Mouse (Mus musculus) CD4-positive helper T cell, adult 2 months (primary cell): Measurements from ENCODE around the gene Gtf3c3.

ENCODE experiments used
- DNase-seq: peaks from one replicate; pipeline ENCODE4 v3.0.0-alpha.2; 2012; ENCODE audit warnings: low read depth, missing footprints, low spot score

The Gtf3c3 gene

GRCm38 (mm10) chr1:54438340-54439079, at the start of gene Gtf3c3:
Gene Gtf3c3, minus strand, starts transcription at chr1:54438971.
- DNase-seq, result peak; percentile 83

DNA sequence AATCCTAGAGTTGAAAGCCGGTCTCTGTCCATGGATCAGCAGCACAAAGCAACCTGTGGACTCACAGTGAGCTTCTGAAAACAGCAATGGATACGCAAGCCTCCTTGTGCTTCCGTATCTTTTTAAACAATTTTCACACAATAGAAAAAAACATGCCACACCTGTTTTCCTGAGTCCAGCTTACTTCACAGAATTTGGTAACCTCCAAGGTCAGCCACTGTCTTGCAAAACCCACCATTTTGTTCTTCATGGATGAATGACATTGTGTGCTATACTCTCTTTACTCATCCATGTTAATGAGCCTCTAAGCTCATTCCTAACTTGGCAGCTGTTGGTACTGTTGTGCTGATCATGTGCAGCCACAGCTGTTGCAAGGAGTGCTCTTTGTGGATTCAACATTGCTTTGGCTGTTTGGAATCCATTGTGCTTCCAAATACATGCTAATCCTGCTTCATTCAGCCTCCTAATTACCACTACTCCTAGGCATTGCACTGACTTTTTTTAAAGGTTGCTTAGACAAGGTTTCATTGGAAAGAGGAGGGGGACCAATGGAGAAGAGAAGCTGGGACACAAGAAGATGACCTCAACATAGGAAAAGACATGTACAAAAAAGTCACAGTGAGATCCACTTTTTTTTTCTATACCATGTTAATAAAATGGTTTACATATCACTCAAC, 46.1 kb upstream of the Gtf3c3 start:
- no peak for DNase-seq

- no peak for DNase-seq
These were observed 41.7 kb upstream of the Gtf3c3 start for GRCm38 (mm10) chr1:54480491-54480890.

GRCm38 (mm10) chr1:54468662-54469061, 29.9 kb upstream of the Gtf3c3 start:
- DNase-seq, result no peak

DNA sequence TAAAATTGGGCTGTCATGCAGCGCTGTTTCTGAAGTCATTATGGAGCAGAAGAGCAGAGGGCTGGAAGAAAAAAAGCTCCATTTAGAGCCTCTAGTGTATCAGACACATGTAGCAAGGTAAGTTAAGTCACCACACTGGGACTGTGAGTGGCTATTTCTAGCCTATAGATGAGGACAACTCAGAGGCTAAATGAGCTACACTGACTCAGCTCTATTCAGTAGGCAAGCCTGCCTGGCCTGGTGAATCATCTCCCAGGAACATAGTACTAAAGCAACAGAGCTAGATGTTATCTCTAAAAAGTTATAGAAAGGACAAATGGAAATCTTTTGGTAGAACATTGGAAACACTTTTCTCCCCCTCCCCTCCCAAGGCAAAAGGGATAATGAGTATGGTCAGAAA, 28.6 kb upstream of the Gtf3c3 start:
- no peak for DNase-seq

- DNase-seq, result no peak
These were observed 13.3 kb upstream of the Gtf3c3 start for GRCm38 (mm10) chr1:54452116-54452515.

DNA sequence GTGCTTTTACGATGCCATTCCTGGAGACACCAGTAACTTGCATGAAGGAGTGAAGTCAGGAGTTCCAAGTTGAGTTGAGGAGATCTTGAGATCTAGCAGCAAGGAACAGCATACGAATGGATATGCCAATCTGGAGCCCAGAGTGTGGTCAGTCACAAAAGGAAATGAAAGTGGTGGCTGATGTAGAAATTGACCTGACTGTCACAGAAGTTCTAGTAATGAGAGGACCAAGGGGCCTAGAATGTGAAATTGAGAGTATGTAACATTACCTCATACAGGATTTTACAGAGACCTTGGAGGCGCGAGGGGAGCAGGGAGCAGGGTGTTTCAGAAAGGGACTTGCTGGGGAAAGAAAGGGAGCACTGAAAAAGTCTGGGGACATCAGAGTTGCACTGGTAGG, 10.1 kb upstream of the Gtf3c3 start:
- no peak for DNase-seq

DNA sequence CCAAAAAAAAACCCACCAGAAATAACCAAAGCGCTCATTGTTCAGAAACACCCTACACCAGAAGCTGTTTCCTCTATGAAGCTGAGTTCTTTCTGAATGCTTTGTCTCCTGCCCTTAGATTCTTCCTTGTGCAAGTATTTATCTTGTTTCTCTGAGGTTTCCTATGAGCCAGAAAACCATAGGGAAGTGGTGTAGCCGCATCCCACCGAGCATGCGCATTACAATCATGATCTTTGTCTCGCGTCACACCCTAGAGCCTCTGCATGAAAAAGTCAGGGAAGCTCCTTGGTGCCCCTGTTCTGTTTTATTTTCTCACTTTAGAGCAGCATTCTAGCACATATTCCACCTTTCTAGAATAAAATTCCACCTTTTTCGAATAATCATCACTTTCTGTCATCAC, 4.9 kb upstream of the Gtf3c3 start:
- peak; percentile 37 for DNase-seq

DNA sequence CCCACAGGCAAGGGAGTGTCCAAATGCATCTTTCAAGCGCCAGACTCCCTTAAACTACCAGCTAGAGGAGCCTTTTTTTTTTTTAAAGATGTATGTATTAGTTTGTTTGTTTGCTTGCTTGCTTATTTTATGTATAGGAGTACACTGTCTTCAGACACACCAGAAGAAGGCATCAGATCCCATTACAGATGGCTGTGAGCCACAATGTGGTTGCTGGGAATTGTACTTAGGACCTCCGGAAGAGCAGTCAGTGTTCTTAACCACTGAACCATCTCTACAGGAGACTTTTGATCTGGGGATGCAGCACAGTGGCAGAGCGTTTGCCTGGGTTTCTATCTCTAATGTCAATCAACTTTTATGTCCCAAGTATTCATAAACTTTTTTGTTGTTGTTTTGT, 307 bp upstream of the Gtf3c3 start:
- DNase-seq, result no peak

DNA sequence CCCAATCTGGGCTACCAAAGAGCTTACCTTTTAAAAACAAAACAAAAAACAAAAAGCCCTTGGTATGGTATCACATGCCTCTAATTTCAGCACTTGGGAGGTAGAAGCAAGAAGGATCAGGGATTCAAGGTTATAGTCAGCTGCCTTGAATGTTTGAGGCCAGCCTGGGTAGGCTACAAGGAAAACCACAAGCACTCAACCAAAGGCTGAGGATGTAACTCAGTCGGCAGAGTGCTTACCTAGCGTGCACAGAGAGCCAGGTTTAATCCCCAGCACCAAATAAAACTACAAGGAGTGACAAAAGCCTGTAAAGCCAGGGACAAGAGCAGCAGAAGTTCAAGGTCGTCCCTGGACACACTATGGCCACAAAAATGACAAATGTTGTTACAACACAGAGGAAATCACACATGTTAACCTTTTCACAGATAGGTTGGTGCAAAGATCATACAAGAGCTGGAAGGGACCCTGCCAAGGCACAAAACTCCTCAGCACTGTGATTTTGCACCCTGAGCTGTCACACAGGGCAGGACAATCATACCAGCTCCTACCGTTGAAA, 16.5 kb downstream of the Gtf3c3 start:
- DNase-seq, result no peak

DNA sequence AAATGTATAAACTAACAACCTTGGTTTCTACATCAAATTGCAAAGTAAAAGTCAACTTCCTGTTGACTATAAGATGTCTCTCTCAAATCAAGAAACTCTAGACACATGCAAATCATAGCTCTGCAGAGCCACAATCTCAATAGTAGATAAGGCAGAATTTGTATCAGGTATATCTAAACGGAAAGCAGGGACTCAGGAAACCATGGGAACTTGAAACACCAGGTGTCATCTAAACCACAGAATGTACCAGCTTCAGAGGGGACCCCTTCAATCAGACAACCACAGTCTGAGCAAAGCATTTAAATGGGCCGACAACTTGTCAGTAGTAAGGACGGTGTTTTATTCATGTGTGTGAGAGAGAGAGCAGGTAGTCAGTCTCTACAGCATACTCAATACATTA, 17.1 kb downstream of the Gtf3c3 start:
- DNase-seq, result peak; percentile 77

DNA sequence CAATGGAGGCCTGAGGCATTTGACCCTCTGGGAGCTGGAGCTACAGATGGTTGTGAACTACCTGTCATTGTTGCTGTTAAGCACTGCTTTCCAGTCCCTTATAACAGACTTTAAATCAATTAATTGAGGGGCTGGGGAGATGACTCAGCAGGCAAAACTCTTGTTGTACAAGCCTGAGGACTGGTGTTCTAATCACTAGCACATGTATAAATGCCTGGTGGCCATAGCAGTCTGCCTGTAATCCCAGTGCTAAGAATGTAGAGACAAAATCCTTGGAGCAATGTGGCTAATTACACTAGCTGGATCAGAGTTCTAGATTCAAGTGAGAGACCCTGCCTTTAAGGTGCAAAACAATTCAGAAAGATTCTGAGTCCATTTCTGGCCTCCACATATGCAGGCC, 36.0 kb downstream of the Gtf3c3 start:
- no peak for DNase-seq

DNA sequence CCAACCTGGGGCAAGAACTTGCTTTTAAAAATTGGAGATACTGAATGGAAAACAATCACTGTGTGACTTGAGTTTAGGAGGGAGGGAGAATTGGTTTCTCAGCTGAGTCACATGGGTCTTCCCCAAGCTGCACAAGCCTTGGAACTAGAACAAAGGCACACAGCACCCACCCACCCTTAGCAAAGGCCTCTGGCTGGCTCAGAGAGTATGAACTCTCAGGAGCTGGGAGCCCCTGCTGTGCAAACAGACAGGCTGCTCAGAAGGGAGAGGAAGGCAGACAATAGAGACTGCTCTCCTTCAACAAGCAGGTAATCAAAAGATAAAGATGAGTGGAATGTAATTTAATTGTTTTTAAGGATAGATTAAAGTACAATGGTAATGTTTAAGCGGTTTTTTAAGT, 54.5 kb downstream of the Gtf3c3 start:
- DNase-seq, result no peak

- DNase-seq, result peak; percentile 55
These were observed 57.5 kb downstream of the Gtf3c3 start for GRCm38 (mm10) chr1:54380978-54381914.

DNA sequence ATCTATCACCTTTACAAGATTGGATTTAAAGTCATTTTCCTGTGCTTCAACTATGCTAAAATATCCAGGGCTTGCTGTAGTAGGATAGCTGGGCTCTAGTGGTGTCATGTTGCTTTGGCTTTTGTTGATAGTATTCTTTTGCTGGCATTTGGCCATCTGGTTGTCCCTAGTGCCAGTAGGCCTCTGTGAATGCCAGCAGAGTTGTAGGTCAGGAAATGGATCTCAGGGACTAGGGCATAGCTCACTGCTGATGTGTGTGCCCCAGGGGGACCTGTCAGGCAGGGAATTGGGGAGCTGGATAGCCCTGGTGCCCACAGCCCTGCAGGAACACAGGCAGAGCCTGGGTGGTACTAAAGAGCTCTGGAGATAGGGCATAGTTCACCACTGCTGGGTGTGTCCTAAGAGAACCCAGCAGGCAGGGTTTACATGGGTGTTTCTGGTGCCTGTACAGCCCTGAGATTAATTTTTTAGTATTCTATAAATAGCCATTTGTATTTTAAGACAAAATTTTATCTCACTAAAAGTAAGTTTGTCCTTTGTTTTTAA, 61.2 kb downstream of the Gtf3c3 start:
- no peak for DNase-seq

GRCm38 (mm10) chr1:54356566-54356965, 82.2 kb downstream of the Gtf3c3 start:
- no peak for DNase-seq

- no peak for DNase-seq
These were observed 83.3 kb downstream of the Gtf3c3 start for GRCm38 (mm10) chr1:54355485-54355884.

DNA sequence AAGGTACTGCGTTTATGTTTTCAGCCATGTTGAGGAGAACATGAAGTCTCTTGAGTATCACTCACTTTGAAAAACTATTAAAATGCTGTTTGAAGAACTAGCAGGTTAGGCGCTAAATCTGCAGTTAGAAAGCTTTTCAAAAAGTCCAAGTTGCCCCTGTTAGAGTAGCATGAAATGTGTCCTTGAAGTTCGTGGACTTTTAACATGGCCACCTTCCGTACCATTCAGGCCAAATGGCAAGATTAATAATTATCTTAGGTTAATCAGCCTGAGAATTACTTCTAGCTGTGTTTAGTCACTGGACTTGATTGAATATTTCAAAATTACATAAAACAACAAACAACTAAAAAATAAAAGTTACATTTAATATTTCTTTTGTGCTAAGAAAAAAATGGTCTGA, 84.0 kb downstream of the Gtf3c3 start:
- DNase-seq, result no peak
